Mouse (Mus musculus): ENCODE measurements around the gene Ube2e2. TPM values are rescaled to one million over a fixed set of nuclear protein-coding genes. Genes with fewer than 3 reads are reported as not detected.

Gene Ube2e2
- polyA plus RNA-seq, 1 experiment from 2014 or later, result 170 TPM

DNA sequence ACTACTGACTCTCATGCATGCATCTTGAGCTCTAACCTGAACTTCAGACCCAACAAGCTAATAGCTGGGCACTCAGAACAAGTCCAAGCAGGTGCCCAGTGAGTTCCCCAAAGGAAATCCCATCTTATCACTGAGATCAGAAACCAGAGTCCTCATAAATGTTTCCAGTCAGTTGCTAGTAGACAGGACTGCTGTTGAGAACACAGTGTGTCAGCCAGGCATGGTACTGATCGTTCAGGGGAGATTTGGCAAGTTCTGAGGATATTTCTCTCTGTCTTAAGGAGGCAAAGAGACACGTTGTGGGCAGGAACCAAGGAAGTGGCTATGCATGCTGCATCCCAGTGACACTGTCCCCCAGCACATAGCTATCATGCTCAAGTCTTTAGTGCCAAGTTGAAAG is 275.5 kb downstream of the Ube2e2 start:
- no peak for ATAC-seq

DNA sequence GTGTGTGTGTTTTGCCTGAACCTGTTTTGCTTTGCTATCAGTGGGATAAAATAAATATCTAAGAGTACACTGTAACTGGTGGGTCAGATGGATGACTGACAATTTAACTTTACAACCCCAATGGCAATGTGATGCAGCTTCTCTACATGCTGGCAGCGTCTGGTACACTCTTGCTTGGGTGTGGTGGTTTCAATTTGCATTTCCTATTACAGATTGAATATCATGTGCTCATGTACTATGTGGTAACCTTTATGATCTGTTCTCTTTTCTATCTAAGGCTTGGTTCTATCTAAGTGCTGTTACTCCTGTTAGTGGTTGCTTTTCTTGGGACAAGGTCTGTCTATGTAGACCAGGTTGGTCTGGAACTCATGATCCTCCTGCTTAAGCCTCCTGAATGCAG is 292.1 kb downstream of the Ube2e2 start:
- Histone ChIP-seq H3K9me3 (replicated peaks; ENCODE audit: control insufficient read depth, low read length, poor library complexity, severe bottlenecking) (no peaks in the 10 kb centered on the region), H3K4me2 (ENCODE audit: low read length) (no peak overlapping the region), H3K36me3 (ENCODE audit: control insufficient read depth, insufficient read depth, low read length) (no peaks in the 10 kb centered on the region), H3K27ac (ENCODE audit: low read length) (no peak overlapping the region), H3K4me3 (ENCODE audit: low read depth, low read length) (no peak overlapping the region), H3K27me3 (ENCODE audit: control insufficient read depth, insufficient read depth, low read depth, low read length) (no peaks in the 10 kb centered on the region), H3K4me1 (ENCODE audit: control insufficient read depth, insufficient read depth, low read length) (no peaks in the 10 kb centered on the region), H3K9ac (ENCODE audit: low read depth, low read length) (no peak overlapping the region)
- 96% methylated on average over 1 of the region's 1 CpGs for WGBS
- no peak for ATAC-seq

More for the DNA sequence above, 275.5 kb downstream of the Ube2e2 start:
- Histone ChIP-seq H3K9me3 (replicated peaks; ENCODE audit: control insufficient read depth, low read length, poor library complexity, severe bottlenecking) (no peaks in the 10 kb centered on the region), H3K27ac (ENCODE audit: low read length) (no peak overlapping the region), H3K4me1 (ENCODE audit: control insufficient read depth, insufficient read depth, low read length) (no peaks in the 10 kb centered on the region), H3K36me3 (ENCODE audit: control insufficient read depth, insufficient read depth, low read length) (no peaks in the 10 kb centered on the region), H3K4me2 (ENCODE audit: low read length) (no peak overlapping the region), H3K9ac (ENCODE audit: low read depth, low read length) (no peak overlapping the region), H3K4me3 (ENCODE audit: low read depth, low read length) (no peak overlapping the region), H3K27me3 (ENCODE audit: control insufficient read depth, insufficient read depth, low read depth, low read length) (no peaks in the 10 kb centered on the region)
- 80% methylated on average over 2 of the region's 2 CpGs for WGBS

DNA sequence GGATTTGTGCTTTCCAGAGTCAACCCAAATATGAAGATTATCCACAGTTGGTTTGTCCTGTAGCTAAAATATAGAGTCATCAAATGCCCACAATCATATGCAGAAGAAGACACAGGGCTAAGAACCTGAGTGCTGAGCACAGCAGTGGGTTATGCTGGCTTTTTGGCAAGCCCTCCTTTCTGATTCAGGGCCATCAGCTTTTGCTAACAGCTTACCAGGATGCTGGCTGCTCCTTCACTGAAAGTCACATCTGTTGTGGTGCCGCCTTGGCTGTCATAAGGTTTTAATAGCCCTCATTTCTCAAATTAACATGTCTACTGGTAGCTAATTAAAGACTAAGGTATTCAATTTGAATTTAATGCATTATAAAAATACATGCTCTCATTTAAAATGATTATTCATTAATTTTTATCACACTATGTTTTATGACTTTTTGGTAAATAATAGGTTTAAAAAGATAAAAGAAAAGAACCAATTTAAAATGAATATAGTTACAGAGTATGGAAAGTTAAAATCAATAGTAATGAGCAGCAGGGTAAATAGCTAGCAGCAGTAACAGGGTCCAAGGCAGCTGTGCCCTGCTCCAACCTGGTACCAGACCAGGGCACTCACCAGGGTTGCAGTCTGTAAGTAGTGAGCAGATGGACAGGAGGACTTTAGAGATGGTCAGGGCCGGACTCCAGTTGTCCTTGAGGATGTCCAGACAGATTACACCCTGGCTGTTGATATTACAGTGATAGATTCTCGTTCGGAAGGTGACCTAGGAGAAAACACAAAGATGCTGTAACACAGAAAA is 307.6 kb downstream of the Ube2e2 start:
- Histone ChIP-seq H3K27me3 (ENCODE audit: control insufficient read depth, insufficient read depth, low read depth, low read length) (no peaks in the 10 kb centered on the region), H3K27ac (ENCODE audit: low read length) (no peak overlapping the region), H3K4me1 (ENCODE audit: control insufficient read depth, insufficient read depth, low read length) (no peaks in the 10 kb centered on the region), H3K4me3 (ENCODE audit: low read depth, low read length) (no peak overlapping the region), H3K9ac (ENCODE audit: low read depth, low read length) (no peak overlapping the region), H3K4me2 (ENCODE audit: low read length) (no peak overlapping the region), H3K36me3 (ENCODE audit: control insufficient read depth, insufficient read depth, low read length) (no peaks in the 10 kb centered on the region), H3K9me3 (replicated peaks; ENCODE audit: control insufficient read depth, low read length, poor library complexity, severe bottlenecking) (no peaks in the 10 kb centered on the region)
- peak; percentile 48; the same call in 1 of the 2 replicates for ATAC-seq
- WGBS, result 84% methylated on average over 4 of the region's 4 CpGs

DNA sequence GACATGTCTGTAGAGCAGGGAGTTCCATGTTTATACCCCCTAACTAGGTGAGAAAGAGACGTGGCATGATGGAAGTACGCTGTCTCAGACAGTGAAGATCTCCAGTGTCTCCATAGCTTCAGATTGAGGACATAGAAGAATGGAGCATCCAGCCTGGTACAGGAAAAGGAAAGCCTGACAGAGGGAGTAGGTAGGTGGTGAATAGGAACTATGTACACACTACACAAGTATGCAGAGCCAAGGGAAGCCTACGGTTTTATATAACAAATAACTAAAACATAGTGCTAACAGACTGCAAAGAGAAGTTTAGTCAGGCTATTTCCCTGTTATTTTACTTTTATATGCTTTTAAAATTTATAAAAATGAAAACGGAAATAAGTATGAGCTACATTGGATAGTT is 312.3 kb downstream of the Ube2e2 start:
- Histone ChIP-seq H3K9ac (ENCODE audit: low read depth, low read length) (no peak overlapping the region), H3K4me3 (ENCODE audit: low read depth, low read length) (no peak overlapping the region), H3K36me3 (ENCODE audit: control insufficient read depth, insufficient read depth, low read length) (no peaks in the 10 kb centered on the region), H3K9me3 (replicated peaks; ENCODE audit: control insufficient read depth, low read length, poor library complexity, severe bottlenecking) (no peaks in the 10 kb centered on the region), H3K27ac (ENCODE audit: low read length) (no peak overlapping the region), H3K4me1 (ENCODE audit: control insufficient read depth, insufficient read depth, low read length) (no peaks in the 10 kb centered on the region), H3K27me3 (ENCODE audit: control insufficient read depth, insufficient read depth, low read depth, low read length) (no peaks in the 10 kb centered on the region), H3K4me2 (ENCODE audit: low read length) (no peak overlapping the region)
- no peak for ATAC-seq
- 97% methylated on average over 4 of the region's 4 CpGs for WGBS

DNA sequence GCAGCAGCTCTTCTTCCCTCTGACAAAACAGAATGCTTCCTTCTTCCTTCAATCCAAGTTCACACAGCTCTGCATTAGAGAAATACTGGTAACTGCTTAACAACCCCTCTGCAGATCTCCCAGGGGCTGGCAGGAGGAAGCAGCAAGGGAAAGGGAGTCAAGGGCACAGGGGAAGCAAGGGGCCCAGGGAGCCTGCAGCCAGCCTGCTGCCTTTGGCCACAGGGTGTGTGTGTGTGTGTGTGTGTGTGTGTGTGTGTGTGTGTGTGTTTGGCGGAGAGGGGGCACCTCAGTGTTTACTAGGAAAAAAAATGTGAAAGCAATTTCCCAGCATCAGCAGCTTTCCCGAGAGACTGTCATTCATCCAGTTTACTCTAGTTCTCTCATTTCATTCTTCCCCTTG is 319.3 kb downstream of the Ube2e2 start:
- 50% methylated on average over 1 of the region's 2 CpGs for WGBS
- no peak overlapping the region for H3K4me3 ChIP-seq (ENCODE audit: low read depth, low read length)
- no peak overlapping the region for H3K27ac ChIP-seq (ENCODE audit: low read length)
- no peaks in the 10 kb centered on the region for H3K36me3 ChIP-seq (ENCODE audit: control insufficient read depth, insufficient read depth, low read length)
- H3K27me3 ChIP-seq (ENCODE audit: control insufficient read depth, insufficient read depth, low read depth, low read length), result no peaks in the 10 kb centered on the region
- no peaks in the 10 kb centered on the region for H3K4me1 ChIP-seq (ENCODE audit: control insufficient read depth, insufficient read depth, low read length)
- no peak overlapping the region for H3K4me2 ChIP-seq (ENCODE audit: low read length)
- H3K9me3 ChIP-seq (replicated peaks; ENCODE audit: control insufficient read depth, low read length, poor library complexity, severe bottlenecking), result no peaks in the 10 kb centered on the region
- no peak overlapping the region for H3K9ac ChIP-seq (ENCODE audit: low read depth, low read length)
- no peak for ATAC-seq

DNA sequence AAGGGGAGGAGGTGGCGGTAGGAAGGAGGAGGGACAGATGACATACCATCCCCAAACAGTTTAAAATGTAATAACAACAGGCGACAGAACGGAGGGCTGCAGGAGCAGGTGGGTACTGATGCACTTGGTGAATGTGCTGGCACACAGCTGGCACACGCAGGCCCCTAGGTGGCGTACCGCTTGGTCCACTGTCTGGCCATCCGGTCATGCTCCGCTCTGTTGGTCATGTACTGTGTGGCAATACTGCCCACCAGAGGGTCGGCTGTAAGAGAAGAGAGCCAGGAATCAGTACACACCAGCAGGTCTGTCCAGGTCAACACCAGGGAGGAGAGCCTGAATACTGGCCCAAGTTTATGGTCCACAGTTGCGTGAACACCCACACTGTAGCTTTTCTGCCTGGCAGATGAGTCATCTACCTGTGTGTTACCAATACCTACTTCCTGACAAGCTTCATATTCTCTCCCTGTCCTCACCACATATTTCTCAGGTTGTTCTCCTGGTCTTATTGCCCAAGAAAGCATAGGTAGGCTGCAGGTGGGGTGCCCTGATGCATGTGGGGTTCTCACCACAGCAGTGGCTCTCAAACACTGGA is 319.8 kb downstream of the Ube2e2 start:
- Histone ChIP-seq H3K9ac (ENCODE audit: low read depth, low read length) (no peak overlapping the region), H3K36me3 (ENCODE audit: control insufficient read depth, insufficient read depth, low read length) (no peaks in the 10 kb centered on the region), H3K4me2 (ENCODE audit: low read length) (no peak overlapping the region), H3K4me3 (ENCODE audit: low read depth, low read length) (no peak overlapping the region), H3K4me1 (ENCODE audit: control insufficient read depth, insufficient read depth, low read length) (no peaks in the 10 kb centered on the region), H3K9me3 (replicated peaks; ENCODE audit: control insufficient read depth, low read length, poor library complexity, severe bottlenecking) (no peaks in the 10 kb centered on the region), H3K27me3 (ENCODE audit: control insufficient read depth, insufficient read depth, low read depth, low read length) (no peaks in the 10 kb centered on the region), H3K27ac (ENCODE audit: low read length) (no peak overlapping the region)
- 87% methylated on average over 10 of the region's 10 CpGs for WGBS
- ATAC-seq, result peak; percentile 56

DNA sequence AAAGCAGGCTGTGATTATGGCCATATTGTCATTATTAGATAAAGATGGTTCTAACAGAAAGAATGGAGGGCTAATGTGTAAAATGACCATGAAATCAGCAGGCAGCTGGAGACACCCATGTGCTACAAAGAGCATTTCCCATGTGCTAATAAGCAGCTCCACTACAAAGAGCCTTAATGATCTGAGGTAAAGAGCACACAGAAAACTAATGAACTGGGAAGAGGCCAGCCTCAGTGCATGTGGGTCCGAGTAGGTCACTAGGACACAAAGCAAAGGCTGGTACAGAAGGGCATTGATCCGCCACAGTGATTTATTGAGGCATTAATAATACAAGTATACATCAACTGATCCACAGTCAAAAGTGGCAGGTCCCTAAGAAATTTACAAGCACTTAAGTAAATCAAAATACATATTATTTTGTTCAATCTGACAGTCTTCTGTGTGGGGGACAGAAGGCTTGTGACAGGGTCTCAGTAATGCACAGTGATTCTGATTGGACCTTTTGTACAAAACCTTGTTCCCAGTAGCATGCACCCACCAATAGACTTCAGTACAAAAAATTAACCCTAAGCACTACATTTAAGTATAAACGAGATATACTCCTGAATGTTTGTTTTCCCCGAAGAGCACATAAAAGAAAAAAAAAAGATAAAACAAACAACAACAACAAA is 320.6 kb downstream of the Ube2e2 start:
- no peaks in the 10 kb centered on the region for H3K9me3 ChIP-seq (replicated peaks; ENCODE audit: control insufficient read depth, low read length, poor library complexity, severe bottlenecking)
- ATAC-seq, result peak; percentile 12; the same call in 1 of the 2 replicates
- no peaks in the 10 kb centered on the region for H3K27me3 ChIP-seq (ENCODE audit: control insufficient read depth, insufficient read depth, low read depth, low read length)
- no peak overlapping the region; the same call in 1 of the 2 replicates for H3K27ac ChIP-seq (ENCODE audit: low read length)
- no peak overlapping the region for H3K4me2 ChIP-seq (ENCODE audit: low read length)
- H3K9ac ChIP-seq (ENCODE audit: low read depth, low read length), result no peak overlapping the region
- H3K36me3 ChIP-seq (ENCODE audit: control insufficient read depth, insufficient read depth, low read length), result no peaks in the 10 kb centered on the region
- 43% methylated on average over 4 of the region's 4 CpGs for WGBS
- no peaks in the 10 kb centered on the region for H3K4me1 ChIP-seq (ENCODE audit: control insufficient read depth, insufficient read depth, low read length)
- H3K4me3 ChIP-seq (ENCODE audit: low read depth, low read length), result no peak overlapping the region

DNA sequence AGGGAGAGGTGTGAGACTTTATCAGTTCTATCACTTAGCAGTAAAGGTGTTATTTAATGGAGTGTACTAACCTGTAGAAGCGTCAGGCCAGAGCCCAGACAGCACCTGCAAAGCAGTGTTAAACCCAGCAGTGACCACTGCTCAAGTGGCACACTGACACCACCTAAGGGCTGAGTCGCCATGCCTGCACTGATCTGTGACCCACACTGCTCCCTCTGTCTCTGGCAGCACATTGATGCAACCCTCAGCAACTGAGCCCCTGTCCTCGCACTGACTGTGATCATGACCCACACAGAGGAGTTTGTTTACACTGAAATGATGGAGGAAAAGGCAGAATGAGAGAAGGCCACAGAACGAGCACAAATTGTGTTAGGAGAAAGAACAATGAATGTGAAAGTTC is 321.2 kb downstream of the Ube2e2 start:
- Histone ChIP-seq H3K4me3 (ENCODE audit: low read depth, low read length) (no peak overlapping the region), H3K9me3 (replicated peaks; ENCODE audit: control insufficient read depth, low read length, poor library complexity, severe bottlenecking) (no peaks in the 10 kb centered on the region), H3K9ac (ENCODE audit: low read depth, low read length) (no peak overlapping the region), H3K36me3 (ENCODE audit: control insufficient read depth, insufficient read depth, low read length) (no peaks in the 10 kb centered on the region), H3K27ac (ENCODE audit: low read length) (no peak overlapping the region; the same call in 1 of the 2 replicates), H3K4me2 (ENCODE audit: low read length) (no peak overlapping the region), H3K4me1 (ENCODE audit: control insufficient read depth, insufficient read depth, low read length) (no peaks in the 10 kb centered on the region), H3K27me3 (ENCODE audit: control insufficient read depth, insufficient read depth, low read depth, low read length) (no peaks in the 10 kb centered on the region)
- 49% methylated on average over 4 of the region's 4 CpGs for WGBS
- ATAC-seq, result peak; percentile 19; the same call in 1 of the 2 replicates

DNA sequence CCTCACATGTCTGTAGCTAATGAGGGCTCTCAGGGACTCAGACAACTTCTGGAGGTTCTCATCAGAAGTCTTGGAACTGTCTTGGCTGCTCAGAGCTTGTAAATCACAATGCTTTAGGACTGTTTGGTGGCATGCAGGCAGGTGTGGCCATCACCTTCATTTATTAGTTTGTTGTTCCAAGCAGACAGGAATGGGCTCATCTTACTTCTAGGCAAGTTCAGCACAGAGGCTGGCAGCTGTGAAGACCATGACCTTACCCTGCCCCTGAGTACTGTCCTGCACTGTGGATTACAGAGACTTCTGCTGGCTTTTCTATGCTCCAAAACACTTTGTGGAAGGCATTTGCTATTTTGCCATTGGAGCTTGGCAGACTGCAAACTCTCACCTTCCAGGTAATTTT is 324.5 kb downstream of the Ube2e2 start:
- Histone ChIP-seq H3K4me2 (ENCODE audit: low read length) (no peak overlapping the region), H3K9ac (ENCODE audit: low read depth, low read length) (no peak overlapping the region), H3K27ac (ENCODE audit: low read length) (no peak overlapping the region), H3K9me3 (replicated peaks; ENCODE audit: control insufficient read depth, low read length, poor library complexity, severe bottlenecking) (no peaks in the 10 kb centered on the region), H3K4me3 (ENCODE audit: low read depth, low read length) (no peak overlapping the region), H3K27me3 (ENCODE audit: control insufficient read depth, insufficient read depth, low read depth, low read length) (no peaks in the 10 kb centered on the region), H3K4me1 (ENCODE audit: control insufficient read depth, insufficient read depth, low read length) (no peaks in the 10 kb centered on the region), H3K36me3 (ENCODE audit: control insufficient read depth, insufficient read depth, low read length) (no peaks in the 10 kb centered on the region)
- ATAC-seq, result no peak
